Mouse (Mus musculus) layer of hippocampus, adult 11-12 months (tissue): ENCODE measurements at regions not wholly inside any gene's neighbourhood (a gene's known extent, or its start where the extent isn't known, plus 50 kb on each side); places are given as distances from the start of the nearest gene placed in this dataset.
"Not testable (repeated sequence)": the region's sequence is repeated elsewhere in the genome, so short reads cannot be mapped to it uniquely, and the experiment has no call there.

Source experiments
- DNase-seq: peaks from one replicate; pipeline ENCODE4 v3.0.0; 2022; ENCODE audit warnings: low spot score

DNA sequence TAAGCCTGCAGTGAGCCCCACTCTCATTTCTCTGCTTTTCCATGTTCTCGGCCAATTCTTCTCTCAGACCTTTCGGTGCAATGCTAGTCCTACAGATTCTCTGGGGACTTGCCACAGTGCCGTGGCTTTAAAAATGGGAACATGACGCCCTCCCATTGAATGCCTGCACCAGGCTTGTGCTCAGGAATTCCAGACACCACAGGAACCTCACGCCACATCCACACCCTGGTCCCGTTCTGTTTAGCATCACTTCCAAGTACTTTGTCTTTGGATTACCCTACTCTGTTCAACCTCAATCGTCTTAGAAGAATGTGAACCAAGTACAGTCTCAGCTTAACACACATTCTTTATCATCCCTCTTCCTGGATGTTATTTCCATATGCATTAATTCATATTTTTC is 66.5 kb downstream of the Nabp1 start:
- no peak for DNase-seq

DNA sequence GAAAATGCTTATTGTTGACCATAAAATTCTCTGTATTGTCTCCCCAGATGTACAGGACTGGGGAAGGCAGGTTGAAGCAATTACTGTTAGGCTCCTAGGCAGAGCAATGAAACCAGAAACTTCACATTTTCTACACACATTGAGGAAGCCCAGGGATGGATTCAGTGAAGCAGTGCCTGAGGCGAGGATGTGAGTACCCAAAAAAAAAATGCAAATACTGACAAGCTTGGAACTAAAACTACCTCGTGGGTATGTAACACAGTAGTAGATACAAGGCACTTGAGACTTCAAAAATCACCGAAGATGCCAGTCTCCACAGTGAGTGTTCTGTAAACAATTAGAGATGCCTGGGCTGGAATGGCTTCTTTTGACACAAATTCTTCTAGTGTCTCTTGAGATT is 74.6 kb downstream of the Nabp1 start:
- DNase-seq = no peak

DNA sequence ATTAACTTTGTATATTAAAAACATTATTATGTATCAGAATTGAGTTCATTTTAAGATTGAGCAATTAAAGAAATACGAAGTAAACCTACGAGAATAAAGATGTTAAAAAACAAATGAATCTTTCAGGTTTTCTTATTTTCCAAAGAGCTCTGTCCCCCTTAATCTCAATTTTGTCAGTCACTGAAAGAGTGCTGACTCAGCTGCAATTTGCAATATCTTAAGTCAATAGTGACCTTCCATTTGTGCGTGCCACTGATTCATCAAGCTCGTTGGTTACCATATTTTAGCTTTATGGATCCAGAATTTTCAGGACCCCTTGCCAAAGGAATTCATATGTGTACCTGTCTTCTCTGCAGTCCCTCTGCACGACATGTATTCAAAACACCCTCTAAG is 75.7 kb downstream of the Nabp1 start:
- no peak for DNase-seq

DNA sequence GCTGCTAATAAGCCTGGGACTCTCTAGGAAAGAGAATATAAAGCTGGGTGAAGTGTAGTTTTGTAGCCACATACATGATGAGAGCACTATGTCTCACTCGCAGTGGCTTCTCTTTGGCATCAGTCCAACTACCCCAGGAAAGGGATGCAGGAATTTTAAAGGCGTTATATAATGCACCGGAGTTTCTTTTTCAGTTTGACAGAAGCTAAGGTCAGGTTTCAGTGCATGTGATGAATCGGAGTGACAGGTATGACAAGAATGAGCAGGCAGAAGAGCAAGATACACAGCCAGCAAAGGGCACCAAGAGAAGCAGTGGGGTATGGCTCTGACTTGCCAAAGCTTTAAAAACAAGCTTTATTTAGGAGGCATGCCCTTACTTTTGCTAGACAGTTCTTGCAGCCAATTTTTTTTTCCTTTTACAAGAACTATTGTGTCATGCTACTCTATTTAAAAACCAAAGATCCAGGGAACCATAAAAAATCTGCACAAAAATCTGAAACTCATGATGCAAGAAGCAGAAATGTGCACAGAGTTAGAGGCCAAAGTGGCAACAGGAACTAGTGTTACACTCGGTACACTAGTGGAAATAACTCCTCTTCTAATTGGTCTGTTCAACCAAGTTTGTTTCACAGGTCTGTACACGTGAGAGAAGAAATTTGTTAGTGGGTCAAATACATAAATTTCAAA is 76.2 kb downstream of the Nabp1 start:
- no peak for DNase-seq

DNA sequence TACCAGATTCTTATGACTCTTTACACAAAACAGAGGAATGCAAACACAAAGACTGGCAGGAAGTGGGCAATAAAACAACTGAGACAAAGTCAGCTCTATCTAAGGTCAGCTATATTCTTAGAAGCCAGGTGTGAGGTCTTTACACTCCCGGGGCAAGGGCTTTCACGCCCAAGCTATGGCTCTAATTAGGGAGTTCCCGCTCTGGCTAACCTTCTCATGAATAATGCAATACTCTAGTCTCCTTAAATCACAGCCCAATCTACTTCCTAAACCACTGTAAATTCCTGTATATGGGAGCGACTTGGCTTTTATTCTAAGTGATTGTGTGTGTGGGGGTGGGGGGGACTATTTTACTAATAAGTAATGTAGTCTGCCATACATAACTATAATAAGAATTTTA is 77.7 kb downstream of the Nabp1 start:
- not testable (repeated sequence) for DNase-seq

DNA sequence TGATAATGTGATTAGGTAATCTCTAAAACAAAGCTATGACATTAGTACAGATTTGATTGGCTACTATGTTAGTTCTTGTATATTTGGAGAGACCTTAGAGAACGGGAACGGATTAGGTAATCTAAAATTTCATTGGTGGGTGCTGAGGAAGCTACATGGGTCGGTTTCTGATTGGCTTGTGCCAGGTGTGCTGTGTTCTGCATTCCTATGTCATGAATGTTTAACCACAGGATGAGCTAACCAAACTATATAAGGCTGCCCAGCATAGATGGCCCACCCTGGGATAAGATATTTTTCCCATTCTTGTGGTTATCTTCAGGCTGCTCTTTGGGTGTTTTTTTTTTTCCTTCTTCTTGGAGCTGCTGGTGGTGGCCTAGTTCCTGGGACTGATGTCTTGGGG is 91.4 kb downstream of the Nabp1 start:
- no peak for DNase-seq

DNA sequence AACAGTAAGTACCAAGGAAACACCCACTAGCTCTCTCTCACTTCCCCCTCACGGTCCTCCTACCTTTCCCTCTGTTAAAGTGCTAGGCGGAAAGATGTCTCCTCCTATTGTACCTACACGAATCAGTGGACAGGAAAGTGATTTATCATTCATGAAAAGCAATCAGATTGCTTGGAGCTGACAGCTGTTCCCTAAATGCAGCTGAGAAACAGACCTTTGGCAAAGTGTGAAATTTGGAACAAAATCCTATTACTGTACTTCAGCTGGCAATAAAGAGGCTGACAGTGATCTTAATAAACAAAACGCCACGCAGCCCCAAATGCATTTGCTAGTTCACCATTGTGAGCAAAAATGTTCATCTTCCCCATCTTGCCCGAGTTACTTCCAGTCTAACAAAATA is 94.2 kb downstream of the Nabp1 start:
- DNase-seq = no peak

DNA sequence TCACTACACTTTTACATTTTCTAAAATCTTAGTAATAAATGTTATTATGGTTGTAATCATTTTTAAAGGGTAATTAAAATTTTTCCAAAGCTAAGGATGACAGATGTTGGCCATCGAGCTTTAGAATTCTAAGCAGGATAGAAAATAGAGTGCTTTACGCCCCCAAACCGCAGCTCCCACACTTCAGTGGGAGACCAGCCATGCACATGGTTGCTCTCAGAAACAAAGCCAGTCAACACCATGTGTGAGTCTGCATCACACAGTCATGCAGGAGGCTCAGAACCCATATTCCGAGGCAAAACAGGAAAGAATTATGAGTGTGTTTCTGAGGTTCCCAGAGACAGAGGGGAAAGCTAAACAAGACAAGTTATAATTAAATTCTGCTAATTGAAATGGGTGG is 91.3 kb downstream of the Cavin2 start:
- peak; percentile 53 for DNase-seq

DNA sequence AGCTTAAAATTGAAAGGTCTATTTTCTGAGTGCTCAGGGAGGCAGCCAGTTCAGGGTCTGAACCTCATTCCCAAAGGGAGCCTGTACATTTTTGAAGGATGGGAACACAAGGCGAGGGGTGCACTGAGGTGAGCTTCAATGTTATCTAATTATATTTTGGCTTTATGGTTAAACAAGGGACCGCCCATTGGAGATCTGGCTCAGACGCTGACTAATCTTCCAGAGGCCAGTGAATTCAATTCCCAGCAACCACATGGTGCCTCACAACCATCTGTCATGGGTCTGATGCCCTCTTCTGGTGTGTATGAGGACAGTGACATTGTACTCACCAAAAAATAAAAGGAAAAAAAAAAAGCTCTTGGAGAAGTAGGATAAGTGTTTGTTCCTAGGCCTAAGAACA is 78.7 kb downstream of the Cavin2 start:
- DNase-seq = no peak

DNA sequence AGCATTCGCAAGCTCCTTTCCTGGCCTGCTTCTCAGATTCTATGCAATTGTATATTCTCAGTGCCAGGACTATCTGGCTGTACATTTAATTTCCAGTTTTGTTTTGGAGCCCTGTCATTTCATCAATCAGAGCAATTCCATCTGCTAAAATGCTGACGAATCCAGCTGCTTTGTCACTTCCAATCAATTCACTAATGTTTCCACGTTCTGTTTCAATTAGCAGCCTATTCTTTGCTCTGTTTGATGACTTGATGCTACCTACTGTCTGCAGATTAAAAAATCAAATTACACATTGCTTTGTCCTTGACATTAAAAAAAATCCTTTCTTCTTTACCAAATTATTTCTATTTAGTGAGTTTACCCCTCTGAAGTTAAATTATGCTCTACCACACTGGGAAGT is 71.2 kb downstream of the Cavin2 start:
- DNase-seq = no peak
